Mouse (Mus musculus): Measurements from ENCODE around the gene Snapc4.

Snapc4 gene

GRCm38 (mm10) chr2:26313394-26313793, 67.1 kb downstream of the Snapc4 start:
- no peak for DNase-seq

- peak; percentile 56 to 57 for DNase-seq
Measured at GRCm38 (mm10) chr2:26312812-26313211, 67.6 kb downstream of the Snapc4 start.

Data from cerebellum, postnatal 14 days (tissue).